Mouse (Mus musculus) naive thymus-derived CD4-positive, alpha-beta T cell, adult 2 months (primary cell): ENCODE measurements around the gene Plekha7.

Source experiments
- DNase-seq: peaks from one replicate; pipeline ENCODE4 v3.0.0-alpha.2; 2011; ENCODE audit warnings: low read depth

Gene Plekha7

GRCm38 (mm10) chr7:116287959-116288358 is 20.2 kb downstream of the Plekha7 start:
- DNase-seq = no peak

GRCm38 (mm10) chr7:116286611-116287355 is 21.4 kb downstream of the Plekha7 start:
- DNase-seq = no peak

- DNase-seq = no peak
Measured at GRCm38 (mm10) chr7:116286173-116286572, 22.0 kb downstream of the Plekha7 start.

GRCm38 (mm10) chr7:116285216-116285615 is 23.0 kb downstream of the Plekha7 start:
- DNase-seq = no peak

GRCm38 (mm10) chr7:116282755-116283154 is 25.4 kb downstream of the Plekha7 start:
- DNase-seq = no peak

GRCm38 (mm10) chr7:116280126-116280525 is 28.1 kb downstream of the Plekha7 start:
- DNase-seq = no peak

GRCm38 (mm10) chr7:116278280-116278679 is 29.9 kb downstream of the Plekha7 start:
- no peak for DNase-seq

GRCm38 (mm10) chr7:116276315-116276714 is 31.9 kb downstream of the Plekha7 start:
- DNase-seq = no peak

- no peak for DNase-seq
Measured at GRCm38 (mm10) chr7:116273111-116273510, 35.1 kb downstream of the Plekha7 start.

GRCm38 (mm10) chr7:116269501-116269995 is 38.6 kb downstream of the Plekha7 start:
- no peak for DNase-seq

- DNase-seq = no peak
Measured at GRCm38 (mm10) chr7:116268113-116268926, 39.9 kb downstream of the Plekha7 start.

- DNase-seq = no peak
Measured at GRCm38 (mm10) chr7:116263281-116263680, 44.9 kb downstream of the Plekha7 start.

- DNase-seq = no peak
Measured at GRCm38 (mm10) chr7:116262508-116262907, 45.7 kb downstream of the Plekha7 start.

- no peak for DNase-seq
Measured at GRCm38 (mm10) chr7:116262101-116262500, 46.1 kb downstream of the Plekha7 start.

- DNase-seq = peak; percentile 24
Measured at GRCm38 (mm10) chr7:116260826-116261615, 47.2 kb downstream of the Plekha7 start.

GRCm38 (mm10) chr7:116258464-116259185 is 49.6 kb downstream of the Plekha7 start:
- no peak for DNase-seq

- DNase-seq = no peak
Measured at GRCm38 (mm10) chr7:116257953-116258352, 50.2 kb downstream of the Plekha7 start.

- DNase-seq = no peak
Measured at GRCm38 (mm10) chr7:116255664-116256063, 52.5 kb downstream of the Plekha7 start.

- no peak for DNase-seq
Measured at GRCm38 (mm10) chr7:116254660-116255059, 53.5 kb downstream of the Plekha7 start.

- no peak for DNase-seq
Measured at GRCm38 (mm10) chr7:116252470-116252869, 55.7 kb downstream of the Plekha7 start.

- no peak for DNase-seq
Measured at GRCm38 (mm10) chr7:116251516-116251915, 56.7 kb downstream of the Plekha7 start.

- DNase-seq = no peak
Measured at GRCm38 (mm10) chr7:116248536-116248935, 59.6 kb downstream of the Plekha7 start.
